Mouse (Mus musculus) macrophage (primary cell): ENCODE results near the gene Mgat4a. TPM values are rescaled to one million over a fixed set of nuclear protein-coding genes. Genes with fewer than 3 reads are reported as not detected.
"Not testable (repeated sequence)": the region's sequence is repeated elsewhere in the genome, so short reads cannot be mapped to it uniquely, and the experiment has no call there.

ENCODE experiments used
- H3K27ac ChIP-seq: fragments of 350-480 bp; formaldehyde crosslinking; 2 replicates; pipeline ENCODE4 v1.9.0; 2021
- H3K36me3 ChIP-seq: fragments of 350-480 bp; formaldehyde crosslinking; 2 replicates; pipeline ENCODE4 v1.9.0; 2021; ENCODE audit errors: inconsistent target
- H3K4me3 ChIP-seq: fragments of 350-480 bp; formaldehyde crosslinking; 2 replicates; pipeline ENCODE4 v1.9.0; 2021; ENCODE audit errors: inconsistent target
- H3K79me2 ChIP-seq: fragments of 350-480 bp; formaldehyde crosslinking; 2 replicates; pipeline ENCODE4 v1.9.0; 2021; ENCODE audit errors: inconsistent target
- WGBS: methylation state at CpG from one replicate; pipeline ENCODE4 v1.1.7; 2026; ENCODE audit warnings: inconsistent platforms; ENCODE audit not compliant: missing documents; 5-methylcytosine and 5-hydroxymethylcytosine counted together
- polyA plus RNA-seq: library from polyadenylated mRNA; stranded (reverse); fragments of 250-400 nt; gene quantifications from 3 replicates; pipeline ENCODE4 v1.2.4, GENCODE M21; 2018; ENCODE audit warnings: inconsistent platforms

Gene Mgat4a
- polyA plus RNA-seq, 1 experiment from 2014 or later: 9.6 TPM

DNA sequence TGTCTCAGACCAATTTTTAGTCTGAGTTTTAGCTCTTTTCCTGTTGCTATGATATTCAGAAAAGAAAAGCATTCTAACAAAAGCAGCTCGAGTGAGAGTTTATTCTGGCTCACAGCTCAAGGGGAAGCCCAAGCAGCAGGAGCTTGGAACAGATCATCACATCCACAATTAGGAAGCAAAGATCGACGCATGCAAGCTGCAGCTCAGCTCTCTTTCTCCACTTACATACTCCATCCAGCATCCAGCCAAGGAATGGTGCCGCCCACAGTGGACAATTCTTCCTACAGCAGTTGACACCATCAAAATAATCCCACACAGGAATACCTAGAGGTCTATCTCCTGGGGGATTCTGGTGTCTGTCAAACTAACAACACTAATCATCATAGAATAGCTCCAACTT is 22.0 kb downstream of the Mgat4a start:
- no peak overlapping the region for H3K4me3 ChIP-seq
- no peaks in the 10 kb centered on the region for H3K36me3 ChIP-seq
- H3K79me2 ChIP-seq: peaks cover 26% of the 10 kb centered on the region; the same call in 1 of the 2 replicates
- no peak overlapping the region for H3K27ac ChIP-seq
- 90% methylated on average over 4 of the region's 4 CpGs for WGBS

- WGBS: 77% methylated on average over 4 of the region's 4 CpGs
- Histone ChIP-seq H3K79me2 (peaks cover 27% of the 10 kb centered on the region; the same call in 1 of the 2 replicates), H3K36me3 (no peaks in the 10 kb centered on the region), H3K4me3 (no peak overlapping the region), H3K27ac (no peak overlapping the region)
Measured at GRCm38 (mm10) chr1:37518124-37518720, 22.6 kb downstream of the Mgat4a start.

- Histone ChIP-seq H3K4me3 (no peak overlapping the region), H3K36me3 (no peaks in the 10 kb centered on the region), H3K27ac (no peak overlapping the region), H3K79me2 (peaks cover 40% of the 10 kb centered on the region; the same call in 1 of the 2 replicates)
- 96% methylated on average over 2 of the region's 2 CpGs for WGBS
Measured at GRCm38 (mm10) chr1:37512961-37513431, 27.8 kb downstream of the Mgat4a start.

GRCm38 (mm10) chr1:37512109-37512640 is 28.6 kb downstream of the Mgat4a start:
- 88% methylated on average over 5 of the region's 5 CpGs for WGBS
- no peak overlapping the region for H3K27ac ChIP-seq
- H3K79me2 ChIP-seq: peaks cover 33% of the 10 kb centered on the region; the same call in 1 of the 2 replicates
- H3K4me3 ChIP-seq: no peak overlapping the region
- H3K36me3 ChIP-seq: no peaks in the 10 kb centered on the region

GRCm38 (mm10) chr1:37510193-37510592 is 30.6 kb downstream of the Mgat4a start:
- Histone ChIP-seq H3K36me3 (no peaks in the 10 kb centered on the region), H3K4me3 (no peak overlapping the region), H3K27ac (no peak overlapping the region), H3K79me2 (peaks cover 23% of the 10 kb centered on the region; the same call in 1 of the 2 replicates)
- 82% methylated on average over 3 of the region's 3 CpGs for WGBS

- H3K79me2 ChIP-seq: peaks cover 20% of the 10 kb centered on the region; the same call in 1 of the 2 replicates
- no peaks in the 10 kb centered on the region for H3K36me3 ChIP-seq
- H3K27ac ChIP-seq: no peak overlapping the region
- H3K4me3 ChIP-seq: no peak overlapping the region
- 91% methylated on average over 5 of the region's 5 CpGs for WGBS
Measured at GRCm38 (mm10) chr1:37509437-37509836, 31.4 kb downstream of the Mgat4a start.

- Histone ChIP-seq H3K79me2 (peaks cover 12% of the 10 kb centered on the region; the same call in 1 of the 2 replicates), H3K4me3 (no peak overlapping the region), H3K27ac (no peak overlapping the region), H3K36me3 (no peaks in the 10 kb centered on the region)
- WGBS: 66% methylated on average over 6 of the region's 9 CpGs
Measured at GRCm38 (mm10) chr1:37505348-37505730, 35.5 kb downstream of the Mgat4a start.

GRCm38 (mm10) chr1:37504716-37505347 is 36.0 kb downstream of the Mgat4a start:
- H3K4me3 ChIP-seq: no peak overlapping the region
- no peak overlapping the region for H3K27ac ChIP-seq
- H3K36me3 ChIP-seq: no peaks in the 10 kb centered on the region
- peaks cover 12% of the 10 kb centered on the region; the same call in 1 of the 2 replicates for H3K79me2 ChIP-seq
- WGBS: 71% methylated on average over 10 of the region's 10 CpGs

DNA sequence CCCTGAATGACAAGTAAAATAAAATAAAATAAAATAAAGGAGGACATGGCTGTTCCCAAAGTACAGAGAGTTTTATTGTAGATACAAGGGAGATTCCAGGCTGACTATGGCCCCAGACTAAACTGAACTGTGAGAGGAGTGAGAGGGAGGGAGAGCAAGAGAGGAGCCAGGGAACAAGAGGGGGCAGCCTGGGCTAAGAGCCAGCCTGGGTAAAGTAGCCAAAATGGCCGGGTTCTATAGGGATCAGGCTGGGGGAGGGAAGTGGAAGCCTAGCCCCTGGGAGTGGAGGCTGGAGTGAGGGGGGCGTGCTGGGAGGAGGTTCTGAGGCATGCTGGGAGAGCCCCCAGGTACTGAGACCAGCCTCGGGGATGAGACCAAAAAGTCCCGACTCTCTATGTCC is 37.2 kb downstream of the Mgat4a start:
- Histone ChIP-seq H3K79me2 (peaks cover 12% of the 10 kb centered on the region; the same call in 1 of the 2 replicates), H3K36me3 (no peaks in the 10 kb centered on the region), H3K4me3 (no peak overlapping the region), H3K27ac (no peak overlapping the region)
- 80% methylated on average over 4 of the region's 4 CpGs for WGBS

DNA sequence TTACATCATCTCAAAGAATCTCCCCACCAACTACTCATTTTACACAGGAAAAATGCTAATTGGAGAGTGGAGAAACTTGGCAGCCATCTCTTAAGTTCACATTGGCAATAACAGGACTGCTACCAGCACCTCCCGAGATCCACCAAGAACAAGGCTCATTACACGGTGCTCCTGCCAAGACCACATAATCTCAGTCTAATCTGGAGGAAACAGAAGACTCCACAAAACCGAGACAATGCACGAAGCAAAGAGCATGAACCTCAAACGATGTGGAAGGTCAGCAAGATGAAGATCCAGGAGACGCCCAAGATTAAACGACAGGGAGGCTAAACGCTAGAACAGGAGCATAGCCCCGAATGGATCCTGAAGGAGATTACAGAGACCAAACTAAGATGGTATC is 38.5 kb downstream of the Mgat4a start:
- WGBS: 58% methylated on average over 9 of the region's 9 CpGs
- Histone ChIP-seq H3K36me3 (no peaks in the 10 kb centered on the region), H3K27ac (no peak overlapping the region), H3K79me2 (peaks cover 12% of the 10 kb centered on the region; the same call in 1 of the 2 replicates), H3K4me3 (no peak overlapping the region)

DNA sequence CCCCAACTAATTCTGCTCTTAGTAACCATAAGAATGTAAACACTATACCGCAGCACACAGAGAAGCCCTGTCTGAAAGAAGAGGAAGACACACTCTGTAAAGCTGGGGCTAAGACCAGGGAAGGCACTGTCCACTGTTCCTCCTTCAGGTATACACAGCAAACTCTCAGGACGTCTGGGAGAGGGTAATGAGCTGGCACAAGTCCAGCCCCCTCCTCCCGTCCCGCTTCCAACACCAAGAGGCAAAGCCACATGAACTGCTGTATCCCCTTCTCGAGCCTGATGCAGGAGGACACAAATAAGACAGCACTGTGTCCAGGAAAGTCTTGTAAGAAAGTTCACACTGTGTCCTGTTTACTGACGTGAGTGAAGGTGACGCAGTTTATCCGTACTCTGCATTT is 40.1 kb downstream of the Mgat4a start:
- no peaks in the 10 kb centered on the region for H3K36me3 ChIP-seq
- no peak overlapping the region for H3K27ac ChIP-seq
- 67% methylated on average over 7 of the region's 8 CpGs for WGBS
- H3K79me2 ChIP-seq: peaks cover 12% of the 10 kb centered on the region; the same call in 1 of the 2 replicates
- H3K4me3 ChIP-seq: no peak overlapping the region

GRCm38 (mm10) chr1:37499395-37499794 is 41.4 kb downstream of the Mgat4a start:
- not testable (repeated sequence) for H3K36me3 ChIP-seq, H3K27ac ChIP-seq, H3K4me3 ChIP-seq
- WGBS: 82% methylated on average over 1 of the region's 1 CpGs
- peaks cover 21% of the 10 kb centered on the region; the same call in 1 of the 2 replicates for H3K79me2 ChIP-seq

- Histone ChIP-seq H3K36me3 (no peaks in the 10 kb centered on the region), H3K4me3 (no peak overlapping the region), H3K27ac (no peak overlapping the region), H3K79me2 (peaks cover 26% of the 10 kb centered on the region; the same call in 1 of the 2 replicates)
- 96% methylated on average over 10 of the region's 10 CpGs for WGBS
Measured at GRCm38 (mm10) chr1:37498911-37499310, 41.9 kb downstream of the Mgat4a start.

GRCm38 (mm10) chr1:37496591-37497280 is 44.1 kb downstream of the Mgat4a start:
- Histone ChIP-seq H3K27ac (peak overlapping the region; percentile 52), H3K79me2 (peaks cover 18% of the 10 kb centered on the region; the same call in 1 of the 2 replicates), H3K4me3 (peak overlapping the region; percentile 47; the same call in 1 of the 2 replicates), H3K36me3 (no peaks in the 10 kb centered on the region)
- 69% methylated on average over 11 of the region's 11 CpGs for WGBS
